Mouse (Mus musculus) liver, embryonic 14.5 days (tissue): ENCODE measurements at regions not wholly inside any gene's neighbourhood (a gene's known extent, or its start where the extent isn't known, plus 50 kb on each side); places are given as distances from the start of the nearest gene placed in this dataset.

ENCODE experiments used
- ATAC-seq: fragments of 200-750 bp; cut with Nextera tagmentation; 2 replicates; pipeline ENCODE4 v1.8.0; 2017; ENCODE audit warnings: moderate number of reproducible peaks, mild to moderate bottlenecking, moderate library complexity; ENCODE audit not compliant: insufficient read depth
- DNase-seq, 3 experiments: peaks; one replicate each; pipeline ENCODE4 v3.0.0-alpha.2; 2012 to 2013; ENCODE audit warnings: low read depth in 3 of 3, low spot score in 3 of 3
- H3K27ac ChIP-seq: fragments of 300-500 bp; sonication (generic); 2 replicates; pipeline ENCODE4 v1.5.1; 2014; ENCODE audit warnings: moderate library complexity, mild to moderate bottlenecking, control low read depth, inconsistent platforms
- H3K27me3 ChIP-seq: fragments of 300-500 bp; sonication (generic); 2 replicates; pipeline ENCODE4 v1.6.1; 2014; ENCODE audit warnings: mild to moderate bottlenecking, low read length, moderate library complexity; ENCODE audit not compliant: control insufficient read depth, insufficient read depth
- H3K36me3 ChIP-seq: fragments of 300-500 bp; sonication (generic); replicated peaks from 2 replicates; pipeline ENCODE4 v1.6.1; 2014; ENCODE audit warnings: low read depth; ENCODE audit not compliant: control insufficient read depth, insufficient read depth
- H3K4me1 ChIP-seq, 2 experiments: fragments of 200-500 bp in 1 of 2; fragments of 300-500 bp in 1 of 2; sonication (generic) in 1 of 2; replicated peaks; 2 replicates each; pipeline ENCODE4 v1.6.1; 2012 to 2014; ENCODE audit warnings: antibody characterized with exemption in 1 of 2, inconsistent platforms in 1 of 2, low read length in 1 of 2; ENCODE audit not compliant: control insufficient read depth in 2 of 2, insufficient read depth in 2 of 2
- H3K4me2 ChIP-seq: fragments of 300-500 bp; sonication (generic); 2 replicates; pipeline ENCODE4 v1.6.1; 2014; ENCODE audit warnings: low read depth, mild to moderate bottlenecking, control low read depth, moderate library complexity
- H3K4me3 ChIP-seq, 2 experiments: fragments of 200-500 bp in 1 of 2; fragments of 300-500 bp in 1 of 2; sonication (generic) in 1 of 2; 2 replicates each; pipeline ENCODE4 v1.5.1; 2012 to 2014; ENCODE audit warnings: low read depth in 2 of 2, low read length in 2 of 2, mild to moderate bottlenecking in 2 of 2, control low read depth in 1 of 2, inconsistent platforms in 1 of 2, moderate library complexity in 1 of 2; ENCODE audit not compliant: insufficient read depth in 1 of 2
- H3K9ac ChIP-seq: fragments of 300-500 bp; sonication (generic); replicated peaks from 2 replicates; pipeline ENCODE4 v1.6.1; 2014; ENCODE audit warnings: mild to moderate bottlenecking, control low read depth, moderate library complexity
- H3K9me3 ChIP-seq: fragments of 300-500 bp; sonication (generic); 2 replicates; pipeline ENCODE4 v1.6.1; 2016; ENCODE audit warnings: low read length, mixed read lengths; ENCODE audit not compliant: control insufficient read depth
- CTCF ChIP-seq: IDR thresholded peaks from 2 replicates; pipeline ENCODE4 v1.5.1; 2016; ENCODE audit warnings: antibody characterized with exemption, low read depth, control low read depth
- EP300 ChIP-seq: IDR thresholded peaks from 2 replicates; pipeline ENCODE4 v1.6.1; 2016; ENCODE audit warnings: antibody characterized with exemption, low read depth
- WGBS: fragments of 180-500 bp; shearing (Covaris S2); extraction: QIAGEN DNeasy Blood & Tissue Kit; methylation state at CpG from one replicate; pipeline ENCODE4 v1.1.7; 2014; ENCODE audit not compliant: insufficient replicate concordance; 5-methylcytosine and 5-hydroxymethylcytosine counted together

- Histone ChIP-seq H3K36me3 (no peaks in the 10 kb centered on the region), H3K9me3 (no peaks in the 10 kb centered on the region), H3K4me2 (no peak overlapping the region), H3K27ac (no peak overlapping the region), H3K9ac (no peak overlapping the region), H3K4me1 (no peaks in the 10 kb centered on the region), H3K4me3 (no peak overlapping the region), H3K27me3 (no peaks in the 10 kb centered on the region)
- WGBS, result 35% methylated on average over 3 of the region's 3 CpGs
- no peak for TF ChIP-seq CTCF
- TF ChIP-seq EP300, result no peak
- DNase-seq, result no peak
- ATAC-seq, result no peak
Measured at GRCm38 (mm10) chr12:77597627-77598333, 359.9 kb downstream of the Fut8 start.

DNA sequence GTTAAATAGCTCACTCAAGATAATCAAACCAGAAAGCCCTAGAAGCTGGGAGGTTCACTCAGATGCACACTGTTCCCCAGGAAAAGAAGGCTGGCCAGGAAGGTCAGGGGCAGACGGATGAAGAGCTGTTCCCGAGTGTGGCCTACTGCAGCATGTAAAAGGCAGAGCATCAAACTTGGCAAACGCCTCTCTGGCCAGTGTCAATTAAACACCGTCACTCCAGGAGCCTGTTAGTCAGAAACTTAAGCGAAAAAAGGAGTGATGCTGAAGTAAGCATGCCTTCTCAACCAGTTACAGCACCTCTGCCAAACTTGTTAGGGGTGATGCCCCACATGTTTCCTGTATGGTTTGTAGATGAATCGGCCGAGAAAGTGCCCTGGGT, 360.4 kb downstream of the Fut8 start:
- H3K4me2 ChIP-seq, result no peak overlapping the region
- no peaks in the 10 kb centered on the region for H3K9me3 ChIP-seq
- no peak overlapping the region for H3K9ac ChIP-seq
- no peaks in the 10 kb centered on the region for H3K27me3 ChIP-seq
- H3K4me3 ChIP-seq, result no peak overlapping the region
- no peaks in the 10 kb centered on the region for H3K36me3 ChIP-seq
- TF ChIP-seq EP300 (no peak), CTCF (no peak)
- ATAC-seq (no peak), DNase-seq (no peak)
- WGBS, result 52% methylated on average over 7 of the region's 7 CpGs
- no peak overlapping the region for H3K27ac ChIP-seq
- H3K4me1 ChIP-seq, result no peaks in the 10 kb centered on the region

GRCm38 (mm10) chr12:77599391-77599790, 361.5 kb downstream of the Fut8 start:
- Histone ChIP-seq H3K9me3 (no peaks in the 10 kb centered on the region), H3K27ac (no peak overlapping the region), H3K4me1 (no peaks in the 10 kb centered on the region), H3K36me3 (no peaks in the 10 kb centered on the region), H3K4me2 (no peak overlapping the region), H3K4me3 (no peak overlapping the region), H3K27me3 (no peaks in the 10 kb centered on the region), H3K9ac (no peak overlapping the region)
- 25% methylated on average over 2 of the region's 2 CpGs for WGBS
- no peak for ATAC-seq
- TF ChIP-seq CTCF, result no peak
- no peak for TF ChIP-seq EP300
- DNase-seq, result no peak

- WGBS, result 61% methylated on average over 12 of the region's 12 CpGs
- Histone ChIP-seq H3K36me3 (no peaks in the 10 kb centered on the region), H3K9me3 (no peaks in the 10 kb centered on the region), H3K4me3 (no peak overlapping the region), H3K4me2 (no peak overlapping the region), H3K27me3 (no peaks in the 10 kb centered on the region), H3K9ac (no peak overlapping the region), H3K27ac (no peak overlapping the region), H3K4me1 (no peaks in the 10 kb centered on the region)
- no peak for TF ChIP-seq EP300
- no peak for TF ChIP-seq CTCF
- no peak for DNase-seq
- no peak for ATAC-seq
Measured at GRCm38 (mm10) chr12:77603832-77604501, 366.0 kb downstream of the Fut8 start.

DNA sequence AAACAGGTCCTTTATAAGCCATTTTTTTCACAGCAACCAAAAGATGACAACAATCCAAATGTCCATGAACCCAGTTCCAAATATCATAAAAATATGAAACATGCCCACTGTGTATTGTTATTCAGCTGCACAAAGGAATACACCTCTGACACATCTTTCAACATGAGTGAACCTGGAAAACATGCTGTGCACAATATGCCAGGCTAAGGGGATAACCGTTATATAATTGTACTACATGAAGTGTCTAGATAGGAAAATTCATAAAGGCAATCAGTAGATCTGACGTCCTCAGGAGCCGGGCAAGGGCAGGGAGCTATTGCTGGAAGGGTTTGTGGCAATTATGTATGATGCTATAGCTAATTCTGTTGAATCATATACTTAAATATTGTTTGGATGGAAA, 379.6 kb downstream of the Fut8 start:
- no peaks in the 10 kb centered on the region for H3K36me3 ChIP-seq
- WGBS, result 61% methylated on average over 3 of the region's 3 CpGs
- H3K9me3 ChIP-seq, result no peaks in the 10 kb centered on the region
- TF ChIP-seq CTCF (no peak), EP300 (no peak)
- H3K27ac ChIP-seq, result no peak overlapping the region
- DNase-seq (no peak), ATAC-seq (no peak)
- no peaks in the 10 kb centered on the region for H3K27me3 ChIP-seq
- H3K4me3 ChIP-seq, result no peak overlapping the region
- no peaks in the 10 kb centered on the region for H3K4me1 ChIP-seq
- no peak overlapping the region for H3K9ac ChIP-seq
- no peak overlapping the region for H3K4me2 ChIP-seq
